Mouse (Mus musculus): ENCODE results near the gene Rprml. TPM values are rescaled to one million over a fixed set of nuclear protein-coding genes. Genes with fewer than 3 reads are reported as not detected.

Rprml gene
- total and polyA plus RNA-seq, 3 experiments: not detected

DNA sequence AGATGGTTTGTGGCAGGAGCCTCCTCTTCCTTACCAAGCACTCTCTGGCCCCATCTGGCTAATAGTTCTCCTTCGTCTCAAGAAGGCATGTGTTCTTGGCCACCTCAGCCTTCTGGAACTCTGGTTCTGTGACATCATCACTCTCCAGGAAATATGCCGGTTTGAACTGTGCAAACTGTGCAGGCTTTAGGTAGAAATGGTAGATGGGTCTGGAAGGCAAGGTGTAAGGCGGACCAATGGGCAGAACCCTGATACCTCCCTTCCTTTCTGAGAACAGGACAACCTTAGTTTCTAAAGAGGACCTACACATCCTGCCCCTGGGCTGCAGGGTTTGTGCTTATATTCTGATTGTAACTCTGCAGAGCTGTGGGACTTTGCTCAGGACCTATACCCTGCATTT is 10.6 kb upstream of the Rprml start, which contains the start of gene Lyzl6:
Lyzl6 (minus strand) TSS at position 101 of the 400 bp plus-strand sequence.
- Histone ChIP-seq H3K27ac (ENCODE audit: control insufficient read depth, low read depth, low read length) (no peak within 1 kb of the TSS), H3K4me3 (ENCODE audit: control insufficient read depth in 1 of 2, insufficient read depth in 1 of 2, low read depth in 2 of 2, low read length in 2 of 2) (no peak within 1 kb of the TSS), H3K27me3 (ENCODE audit: control insufficient read depth in 1 of 2, insufficient read depth in 2 of 2, low read length in 2 of 2) (peaks cover 2 to 5% of the 10 kb centered on the region in 2 experiments; a peak in 3 of 4 replicates), H3K9ac (ENCODE audit: control insufficient read depth, low read depth, low read length, poor library complexity, severe bottlenecking) (no peak within 1 kb of the TSS), H3K79me2 (ENCODE audit: control insufficient read depth, insufficient read depth, low read length, poor library complexity) (no peaks in the 10 kb centered on the region), H3K36me3 (ENCODE audit: control insufficient read depth in 1 of 2, insufficient read depth in 2 of 2, low read length in 2 of 2) (no peaks in the 10 kb centered on the region), H3K4me1 (ENCODE audit: control insufficient read depth in 1 of 2, insufficient read depth in 2 of 2, low read length in 2 of 2) (no peaks in the 10 kb centered on the region), H3K9me3 (replicated peaks; ENCODE audit: insufficient read depth, low read length) (no peaks in the 10 kb centered on the region)
- no peak for DNase-seq (ENCODE audit: low read depth, low spot score)
- TF ChIP-seq TBP (IDR thresholded peaks at IDR 0.05; ENCODE audit: low read depth, low read length) (no peak), TAL1 (IDR thresholded peaks at IDR 0.05; ENCODE audit: low read length) (no peak), MEF2A (IDR thresholded peaks at IDR 0.05; ENCODE audit: extremely low read depth, insufficient replicate concordance, low read depth, low read length, poor library complexity, severe bottlenecking) (no peak), UBTF (IDR thresholded peaks at IDR 0.05; ENCODE audit: borderline replicate concordance, insufficient read depth, low read depth, low read length) (no peak), MAZ (IDR thresholded peaks at IDR 0.05; ENCODE audit: low read depth, low read length) (no peak), POLR2AphosphoS2 (IDR thresholded peaks at IDR 0.05; ENCODE audit: low read length) (no peak), MYB (IDR thresholded peaks at IDR 0.05; ENCODE audit: low read depth, low read length) (no peak), ZMIZ1 (IDR thresholded peaks at IDR 0.05; ENCODE audit: low read depth, low read length) (no peak), USF1 (IDR thresholded peaks at IDR 0.05; ENCODE audit: low read depth, low read length) (no peak), KAT2A (conservative IDR thresholded peaks at IDR 0.05; ENCODE audit: low read depth, low read length) (no peak), ZNF384 (IDR thresholded peaks at IDR 0.05; ENCODE audit: low read depth, low read length) (no peak), CTCF (IDR thresholded peaks at IDR 0.05 in 2 of 3, conservative IDR thresholded peaks at IDR 0.05 in 1 of 3; ENCODE audit: control insufficient read depth in 1 of 3, insufficient read depth in 1 of 3, low read depth in 2 of 3, low read length in 3 of 3, poor library complexity in 1 of 3, severe bottlenecking in 1 of 3) (no peak), POLR2A (IDR thresholded peaks at IDR 0.05; ENCODE audit: control insufficient read depth in 1 of 2, insufficient read depth in 1 of 2, low read depth in 1 of 2, low read length in 2 of 2, poor library complexity in 1 of 2) (no peak), MXI1 (IDR thresholded peaks at IDR 0.05; ENCODE audit: low read depth, low read length) (no peak), MYC (IDR thresholded peaks at IDR 0.05; ENCODE audit: low read depth, low read length) (no peak), RCOR1 (IDR thresholded peaks at IDR 0.05; ENCODE audit: low read depth, low read length) (no peak), HCFC1 (IDR thresholded peaks at IDR 0.05; ENCODE audit: low read depth, low read length) (no peak), CHD2 (IDR thresholded peaks at IDR 0.05; ENCODE audit: low read length) (no peak), BHLHE40 (IDR thresholded peaks at IDR 0.05; ENCODE audit: borderline replicate concordance, low read depth, low read length) (no peak), ZKSCAN1 (IDR thresholded peaks at IDR 0.05; ENCODE audit: low read depth, low read length) (no peak)

DNA sequence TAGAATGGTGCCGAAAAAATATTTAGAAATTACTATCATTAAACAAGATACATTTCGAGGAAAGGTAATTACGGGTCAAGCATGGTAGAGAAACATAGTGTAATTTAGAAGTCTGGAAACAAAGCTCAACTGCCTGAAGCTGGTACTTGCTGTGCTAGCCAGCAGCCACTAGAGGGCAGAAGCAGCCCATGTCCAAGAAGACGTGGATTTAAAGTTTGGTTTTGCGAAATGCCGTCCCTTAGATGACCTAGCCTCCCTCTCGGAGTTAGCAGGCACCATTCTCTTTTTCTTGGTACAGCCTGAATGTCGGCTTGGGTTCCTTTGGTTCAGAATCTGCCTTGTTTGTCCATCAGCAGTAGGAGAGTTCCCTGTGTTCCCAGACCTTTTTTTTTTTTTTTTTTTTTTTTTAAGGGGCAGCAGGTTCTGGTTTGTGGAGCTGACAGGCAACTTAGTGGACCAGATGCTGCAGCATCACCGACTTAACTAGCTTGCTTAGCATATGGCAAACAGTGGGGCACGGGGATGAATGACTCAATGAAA is 9.9 kb upstream of the Rprml start:
- H3K36me3 ChIP-seq (ENCODE audit: control insufficient read depth in 1 of 2, insufficient read depth in 2 of 2, low read length in 2 of 2): no peaks in the 10 kb centered on the region
- peaks cover 2 to 5% of the 10 kb centered on the region in 2 experiments; a peak in 3 of 4 replicates for H3K27me3 ChIP-seq (ENCODE audit: control insufficient read depth in 1 of 2, insufficient read depth in 2 of 2, low read length in 2 of 2)
- no peaks in the 10 kb centered on the region for H3K9me3 ChIP-seq (replicated peaks; ENCODE audit: insufficient read depth, low read length)
- TF ChIP-seq ZNF384 (IDR thresholded peaks at IDR 0.05; ENCODE audit: low read depth, low read length) (peak; percentile 81), ZKSCAN1 (IDR thresholded peaks at IDR 0.05; ENCODE audit: low read depth, low read length) (no peak), CTCF (IDR thresholded peaks at IDR 0.05 in 2 of 3, conservative IDR thresholded peaks at IDR 0.05 in 1 of 3; ENCODE audit: control insufficient read depth in 1 of 3, insufficient read depth in 1 of 3, low read depth in 2 of 3, low read length in 3 of 3, poor library complexity in 1 of 3, severe bottlenecking in 1 of 3) (peak; percentile 95 to 98 (median 96)), POLR2A (IDR thresholded peaks at IDR 0.05; ENCODE audit: control insufficient read depth in 1 of 2, insufficient read depth in 1 of 2, low read depth in 1 of 2, low read length in 2 of 2, poor library complexity in 1 of 2) (no peak), RAD21 (IDR thresholded peaks at IDR 0.05; ENCODE audit: low read depth, low read length) (peak; percentile 93), SMC3 (IDR thresholded peaks at IDR 0.05; ENCODE audit: low read depth, low read length) (peak; percentile 91), ELF1 (IDR thresholded peaks at IDR 0.05; ENCODE audit: low read depth, low read length) (no peak), BHLHE40 (IDR thresholded peaks at IDR 0.05; ENCODE audit: borderline replicate concordance, low read depth, low read length) (0 out of 2 replicates have a peak, but pooled peaks have one; percentile 15), ZC3H11A (IDR thresholded peaks at IDR 0.05; ENCODE audit: low read depth, low read length) (peak; percentile 83), MXI1 (IDR thresholded peaks at IDR 0.05; ENCODE audit: low read depth, low read length) (no peak), EP300 (IDR thresholded peaks at IDR 0.05; ENCODE audit: low read depth in 1 of 2, low read length in 2 of 2) (no peak)
- DNase-seq (ENCODE audit: low read depth, low spot score): peak; percentile 78
- no peak overlapping the region for H3K27ac ChIP-seq (ENCODE audit: control insufficient read depth, low read depth, low read length)
- no peak overlapping the region for H3K4me3 ChIP-seq (ENCODE audit: control insufficient read depth in 1 of 2, insufficient read depth in 1 of 2, low read depth in 2 of 2, low read length in 2 of 2)
- no peaks in the 10 kb centered on the region for H3K4me1 ChIP-seq (ENCODE audit: control insufficient read depth in 1 of 2, insufficient read depth in 2 of 2, low read length in 2 of 2)
- no peak overlapping the region for H3K9ac ChIP-seq (ENCODE audit: control insufficient read depth, low read depth, low read length, poor library complexity, severe bottlenecking)
- no peaks in the 10 kb centered on the region for H3K79me2 ChIP-seq (ENCODE audit: control insufficient read depth, insufficient read depth, low read length, poor library complexity)

Measured in MEL (cell line).